In genomic region chr7:109783281-109783680, GRCm38 (mm10) we compare ENCODE assay signal across 31 mouse cellular contexts. TPM values are rescaled to one million over a fixed set of nuclear protein-coding genes. Genes with fewer than 3 reads are reported as not detected.
A peak's percentile ranks its signal among the peaks of the same experiment; 100 is the strongest.
DNase-seq lines count a peak whose midpoint lies in the region; ATAC-seq and TF ChIP-seq lines count a peak whose summit lies in the region.
"Had no signal": no experiment of that assay in that cellular context is flagged by ENCODE, and none has a peak within 500 bp of the region (broad histone marks: within the 10 kb centered on the region; RNA-seq: fewer than 3 reads in every experiment).

No protein-coding gene starts in this region.

- no peak overlapping the region for H3K9ac ChIP-seq in embryonic facial prominence, embryonic 14.5 days (ENCODE audit: low read depth, low read length)
- H3K9ac ChIP-seq in hindbrain, embryonic 16.5 days (ENCODE audit: low read depth, low read length): no peak overlapping the region
- no peak overlapping the region for H3K9ac ChIP-seq in midbrain, postnatal 0 days (replicated peaks; ENCODE audit: low read length, poor library complexity, severe bottlenecking)
- H3K9ac ChIP-seq in stomach, embryonic 16.5 days (ENCODE audit: low read length): no peak overlapping the region
- H3K9ac ChIP-seq in stomach, postnatal 0 days (ENCODE audit: low read length): no peak overlapping the region
- H3K9ac ChIP-seq: embryonic facial prominence, embryonic 15.5 days; heart, embryonic 13.5 days; limb, embryonic 12.5 days; liver, embryonic 15.5 days; lung, embryonic 15.5 days; midbrain, embryonic 12.5 days had no signal

- 0 out of 2 replicates have a peak, but pooled peaks cover 6% of the 10 kb centered on the region for H3K4me1 ChIP-seq in embryonic facial prominence, embryonic 14.5 days (ENCODE audit: control insufficient read depth, insufficient read depth, low read length)
- peaks cover 13% of the 10 kb centered on the region for H3K4me1 ChIP-seq in embryonic facial prominence, embryonic 10.5 days
- peaks cover 14% of the 10 kb centered on the region for H3K4me1 ChIP-seq in hindbrain, embryonic 16.5 days (ENCODE audit: control insufficient read depth, insufficient read depth, low read depth, low read length)
- H3K4me1 ChIP-seq in hindbrain, embryonic 10.5 days (replicated peaks): peaks cover 14% of the 10 kb centered on the region
- no peaks in the 10 kb centered on the region for H3K4me1 ChIP-seq in midbrain, postnatal 0 days (ENCODE audit: insufficient read depth, low read length)
- H3K4me1 ChIP-seq in midbrain, embryonic 10.5 days: peaks cover 17% of the 10 kb centered on the region
- H3K4me1 ChIP-seq in stomach, embryonic 16.5 days (ENCODE audit: control insufficient read depth, insufficient read depth, low read length): 0 out of 2 replicates have a peak, but pooled peaks cover 6% of the 10 kb centered on the region
- peaks cover 5% of the 10 kb centered on the region; the same call in 1 of the 2 replicates for H3K4me1 ChIP-seq in stomach, postnatal 0 days (replicated peaks; ENCODE audit: control insufficient read depth, insufficient read depth)

- ATAC-seq in embryonic facial prominence, embryonic 14.5 days (ENCODE audit: low read depth): no peak
- peak; percentile 40; the same call in 1 of the 2 replicates for ATAC-seq in hindbrain, embryonic 16.5 days
- ATAC-seq in midbrain, postnatal 0 days (ENCODE audit: low FRiP score): peak; percentile 25; the same call in 1 of the 2 replicates
- ATAC-seq in stomach, embryonic 16.5 days (ENCODE audit: insufficient read depth, low FRiP score): 0 out of 2 replicates have a peak, but pooled peaks have one; percentile 18
- ATAC-seq in stomach, postnatal 0 days (ENCODE audit: low FRiP score, low TSS enrichment): no peak
- ATAC-seq: CD4-positive, CD25-positive, alpha-beta regulatory T cell, adult 4 months; inflammation-experienced regulatory T-cells, adult 6 months had no signal

- no peak overlapping the region for H3K4me3 ChIP-seq in embryonic facial prominence, embryonic 14.5 days (ENCODE audit: low read depth, low read length)
- H3K4me3 ChIP-seq in embryonic facial prominence, embryonic 10.5 days: no peak overlapping the region
- no peak overlapping the region for H3K4me3 ChIP-seq in hindbrain, embryonic 16.5 days (ENCODE audit: low read length)
- H3K4me3 ChIP-seq in hindbrain, embryonic 10.5 days: no peak overlapping the region
- no peak overlapping the region for H3K4me3 ChIP-seq in midbrain, postnatal 0 days (ENCODE audit: low read depth, low read length)
- H3K4me3 ChIP-seq in midbrain, embryonic 10.5 days: no peak overlapping the region
- no peak overlapping the region for H3K4me3 ChIP-seq in stomach, embryonic 16.5 days (replicated peaks; ENCODE audit: low read length)
- H3K4me3 ChIP-seq in stomach, postnatal 0 days (ENCODE audit: low read depth, low read length): no peak overlapping the region
- H3K4me3 ChIP-seq: embryonic facial prominence, embryonic 15.5 days; heart, embryonic 13.5 days; limb, embryonic 12.5 days; liver, embryonic 15.5 days; lung, embryonic 15.5 days; midbrain, embryonic 12.5 days had no signal

- H3K4me2 ChIP-seq in embryonic facial prominence, embryonic 14.5 days (ENCODE audit: low read depth, low read length): no peak overlapping the region
- no peak overlapping the region for H3K4me2 ChIP-seq in hindbrain, embryonic 16.5 days (ENCODE audit: low read length)
- no peak overlapping the region for H3K4me2 ChIP-seq in midbrain, postnatal 0 days (ENCODE audit: low read depth, low read length, poor library complexity, severe bottlenecking)
- H3K4me2 ChIP-seq in stomach, embryonic 16.5 days (ENCODE audit: low read depth, low read length): no peak overlapping the region
- H3K4me2 ChIP-seq in stomach, postnatal 0 days (replicated peaks; ENCODE audit: low read depth): no peak overlapping the region
- H3K4me2 ChIP-seq: embryonic facial prominence, embryonic 15.5 days; heart, embryonic 13.5 days; limb, embryonic 12.5 days; liver, embryonic 15.5 days; lung, embryonic 15.5 days; midbrain, embryonic 12.5 days had no signal

- H3K36me3 ChIP-seq in embryonic facial prominence, embryonic 14.5 days (ENCODE audit: control insufficient read depth, insufficient read depth, low read length): no peaks in the 10 kb centered on the region
- H3K36me3 ChIP-seq in embryonic facial prominence, embryonic 10.5 days (replicated peaks): no peaks in the 10 kb centered on the region
- no peaks in the 10 kb centered on the region for H3K36me3 ChIP-seq in hindbrain, embryonic 16.5 days (ENCODE audit: control insufficient read depth, insufficient read depth, low read length)
- H3K36me3 ChIP-seq in hindbrain, embryonic 10.5 days: no peaks in the 10 kb centered on the region
- no peaks in the 10 kb centered on the region for H3K36me3 ChIP-seq in midbrain, postnatal 0 days (ENCODE audit: insufficient read depth, low read length)
- no peaks in the 10 kb centered on the region for H3K36me3 ChIP-seq in midbrain, embryonic 10.5 days
- H3K36me3 ChIP-seq in stomach, embryonic 16.5 days (ENCODE audit: control insufficient read depth, insufficient read depth, low read length): no peaks in the 10 kb centered on the region
- H3K36me3 ChIP-seq in stomach, postnatal 0 days (ENCODE audit: control insufficient read depth, insufficient read depth, low read length): no peaks in the 10 kb centered on the region
- H3K36me3 ChIP-seq: embryonic facial prominence, embryonic 15.5 days; heart, embryonic 13.5 days; limb, embryonic 12.5 days; liver, embryonic 15.5 days; lung, embryonic 15.5 days; midbrain, embryonic 12.5 days had no signal

- H3K9me3 ChIP-seq in embryonic facial prominence, embryonic 14.5 days (ENCODE audit: control insufficient read depth, low read length): no peaks in the 10 kb centered on the region
- no peaks in the 10 kb centered on the region for H3K9me3 ChIP-seq in embryonic facial prominence, embryonic 10.5 days
- H3K9me3 ChIP-seq in hindbrain, embryonic 16.5 days (ENCODE audit: control insufficient read depth, low read length): no peaks in the 10 kb centered on the region
- H3K9me3 ChIP-seq in hindbrain, embryonic 10.5 days: no peaks in the 10 kb centered on the region
- H3K9me3 ChIP-seq in midbrain, postnatal 0 days (ENCODE audit: low read length): no peaks in the 10 kb centered on the region
- H3K9me3 ChIP-seq in midbrain, embryonic 10.5 days (replicated peaks): no peaks in the 10 kb centered on the region
- H3K9me3 ChIP-seq in stomach, embryonic 16.5 days (replicated peaks; ENCODE audit: control insufficient read depth, low read length): no peaks in the 10 kb centered on the region
- no peaks in the 10 kb centered on the region for H3K9me3 ChIP-seq in stomach, postnatal 0 days (ENCODE audit: control insufficient read depth, low read length)
- H3K9me3 ChIP-seq: embryonic facial prominence, embryonic 15.5 days; heart, embryonic 13.5 days; limb, embryonic 12.5 days; liver, embryonic 15.5 days; lung, embryonic 15.5 days; midbrain, embryonic 12.5 days had no signal

- no peak for TF ChIP-seq EP300 in stomach, postnatal 0 days (optimal IDR thresholded peaks at IDR 0.05)

- H3K27ac ChIP-seq in embryonic facial prominence, embryonic 14.5 days (replicated peaks; ENCODE audit: low read depth, low read length): no peak overlapping the region
- no peak overlapping the region for H3K27ac ChIP-seq in embryonic facial prominence, embryonic 10.5 days (replicated peaks)
- no peak overlapping the region for H3K27ac ChIP-seq in hindbrain, embryonic 16.5 days (ENCODE audit: low read depth, low read length)
- H3K27ac ChIP-seq in hindbrain, embryonic 10.5 days: no peak overlapping the region
- H3K27ac ChIP-seq in midbrain, postnatal 0 days (ENCODE audit: low read depth, low read length): no peak overlapping the region
- no peak overlapping the region for H3K27ac ChIP-seq in midbrain, embryonic 10.5 days (replicated peaks)
- H3K27ac ChIP-seq in stomach, embryonic 16.5 days (ENCODE audit: low read length): no peak overlapping the region
- H3K27ac ChIP-seq in stomach, postnatal 0 days (replicated peaks): no peak overlapping the region
- H3K27ac ChIP-seq: embryonic facial prominence, embryonic 15.5 days; heart, embryonic 13.5 days; limb, embryonic 12.5 days; liver, embryonic 15.5 days; lung, embryonic 15.5 days; midbrain, embryonic 12.5 days had no signal

- peaks cover 48% of the 10 kb centered on the region for H3K27me3 ChIP-seq in embryonic facial prominence, embryonic 14.5 days (replicated peaks; ENCODE audit: control insufficient read depth, insufficient read depth, low read length)
- peaks cover 63% of the 10 kb centered on the region for H3K27me3 ChIP-seq in embryonic facial prominence, embryonic 10.5 days (replicated peaks; ENCODE audit: low read depth, poor library complexity, severe bottlenecking)
- H3K27me3 ChIP-seq in hindbrain, embryonic 16.5 days (replicated peaks; ENCODE audit: control insufficient read depth, insufficient read depth, low read length): peaks cover 9% of the 10 kb centered on the region
- H3K27me3 ChIP-seq in hindbrain, embryonic 10.5 days (ENCODE audit: insufficient read depth, poor library complexity, severe bottlenecking): peaks cover 62% of the 10 kb centered on the region
- peaks cover 3% of the 10 kb centered on the region; the same call in 1 of the 2 replicates for H3K27me3 ChIP-seq in midbrain, postnatal 0 days (ENCODE audit: insufficient read depth, low read length)
- peaks cover 61% of the 10 kb centered on the region for H3K27me3 ChIP-seq in midbrain, embryonic 10.5 days (ENCODE audit: low read depth, poor library complexity, severe bottlenecking)
- peaks cover 14% of the 10 kb centered on the region for H3K27me3 ChIP-seq in stomach, embryonic 16.5 days (ENCODE audit: control insufficient read depth, insufficient read depth, low read length)
- no peaks in the 10 kb centered on the region; the same call in 1 of the 2 replicates for H3K27me3 ChIP-seq in stomach, postnatal 0 days (ENCODE audit: control insufficient read depth, insufficient read depth, low read length)

- WGBS in embryonic facial prominence, embryonic 14.5 days: 31% methylated on average over 7 of the region's 7 CpGs
- 55% methylated on average over 7 of the region's 7 CpGs for WGBS in embryonic facial prominence, embryonic 10.5 days
- WGBS in hindbrain, embryonic 16.5 days: 38% methylated on average over 7 of the region's 7 CpGs
- WGBS in hindbrain, embryonic 10.5 days: 66% methylated on average over 7 of the region's 7 CpGs
- 41% methylated on average over 7 of the region's 7 CpGs for WGBS in midbrain, postnatal 0 days
- WGBS in midbrain, embryonic 10.5 days: 76% methylated on average over 7 of the region's 7 CpGs
- 31% methylated on average over 7 of the region's 7 CpGs for WGBS in stomach, embryonic 16.5 days
- WGBS in stomach, postnatal 0 days: 32% methylated on average over 7 of the region's 7 CpGs

- TF ChIP-seq CTCF in midbrain, postnatal 0 days (IDR thresholded peaks at IDR 0.05): no peak
- no peak for TF ChIP-seq CTCF in stomach, postnatal 0 days (IDR thresholded peaks at IDR 0.05; ENCODE audit: low read depth)

- peak; percentile 22 for DNase-seq in embryonic facial prominence, embryonic 14.5 days (ENCODE audit: low spot score)
- no peak for DNase-seq in embryonic facial prominence, embryonic 10.5 days (ENCODE audit: low spot score)
- no peak for DNase-seq in hindbrain, embryonic 10.5 days (ENCODE audit: low spot score)
- peak; percentile 42 for DNase-seq in midbrain, postnatal 0 days (ENCODE audit: low spot score)
- DNase-seq in midbrain, embryonic 10.5 days (ENCODE audit: low spot score): no peak
- DNase-seq in stomach, postnatal 0 days (ENCODE audit: low spot score): no peak
- DNase-seq: adrenal gland, postnatal 14 days; gastrocnemius, postnatal 10 days; heart, postnatal 10 days; kidney, adult 11 months; kidney, postnatal 14 days; layer of hippocampus, adult 9-11 months; lung, postnatal 36 days had no signal

RNA-seq across cellular contexts. Expression of gene Nrip3, which starts 1.5 kb away (rescaled TPM):
- polyA plus RNA-seq in embryonic facial prominence, embryonic 14.5 days (2014; fragmentation: Nextera tagmentation; extraction: Ambion mirVana): 1.8 and 1.9 TPM in 2 replicates
- polyA plus RNA-seq in embryonic facial prominence, embryonic 10.5 days (2016; fragmentation: Nextera tagmentation; extraction: Ambion mirVana): 0.15 and 0.25 TPM in 2 replicates
- 16.4 and 21.6 TPM in 2 replicates for polyA plus RNA-seq in hindbrain, embryonic 16.5 days (2015; fragmentation: Nextera tagmentation; extraction: Ambion mirVana)
- 0.68 and 0.86 TPM in 2 replicates for polyA plus RNA-seq in hindbrain, embryonic 10.5 days (2016; fragmentation: Nextera tagmentation; extraction: Ambion mirVana)
- total RNA-seq in midbrain, postnatal 0 days (2014; rRNA removed): 25.4 and 38.5 TPM in 2 replicates
- polyA plus RNA-seq in midbrain, postnatal 0 days (2015; fragmentation: Nextera tagmentation; extraction: Ambion mirVana): 17.8 and 21.7 TPM in 2 replicates
- polyA plus RNA-seq in midbrain, embryonic 10.5 days (2016; fragmentation: Nextera tagmentation; extraction: Ambion mirVana): 1.5 and 2.0 TPM in 2 replicates
- polyA plus RNA-seq in stomach, embryonic 16.5 days (2015; fragmentation: Nextera tagmentation; extraction: Ambion mirVana): 0.87 and 1.2 TPM in 2 replicates
- 0.63 and 0.73 TPM in 2 replicates for polyA plus RNA-seq in stomach, postnatal 0 days (2015; fragmentation: Nextera tagmentation; extraction: Ambion mirVana)
- total RNA-seq: hematopoietic stem cell, adult 5-6 weeks; liver, adult 2 months had no signal
- polyA plus RNA-seq: liver, adult 2 months had no signal

RNA-seq across cellular contexts. Expression of gene Tmem9b, which starts 30.6 kb away (rescaled TPM):
- polyA plus RNA-seq in embryonic facial prominence, embryonic 14.5 days (2014; fragmentation: Nextera tagmentation; extraction: Ambion mirVana): 71.2 and 73.6 TPM in 2 replicates
- polyA plus RNA-seq in embryonic facial prominence, embryonic 10.5 days (2016; fragmentation: Nextera tagmentation; extraction: Ambion mirVana): 26.2 and 27.5 TPM in 2 replicates
- polyA plus RNA-seq in hindbrain, embryonic 16.5 days (2015; fragmentation: Nextera tagmentation; extraction: Ambion mirVana): 138 and 147 TPM in 2 replicates
- 40.5 and 53.2 TPM in 2 replicates for polyA plus RNA-seq in hindbrain, embryonic 10.5 days (2016; fragmentation: Nextera tagmentation; extraction: Ambion mirVana)
- total RNA-seq in midbrain, postnatal 0 days (2014; rRNA removed): 316 and 407 TPM in 2 replicates
- 167 and 169 TPM in 2 replicates for polyA plus RNA-seq in midbrain, postnatal 0 days (2015; fragmentation: Nextera tagmentation; extraction: Ambion mirVana)
- polyA plus RNA-seq in midbrain, embryonic 10.5 days (2016; fragmentation: Nextera tagmentation; extraction: Ambion mirVana): 43.8 and 51.9 TPM in 2 replicates
- 78.6 and 84.0 TPM in 2 replicates for polyA plus RNA-seq in stomach, embryonic 16.5 days (2015; fragmentation: Nextera tagmentation; extraction: Ambion mirVana)
- polyA plus RNA-seq in stomach, postnatal 0 days (2015; fragmentation: Nextera tagmentation; extraction: Ambion mirVana): 103 and 106 TPM in 2 replicates

RNA-seq across cellular contexts. Expression of gene Ascl3, which starts 51.8 kb away (rescaled TPM):
- 0.42 TPM in 1 of 2 replicates, not detected in the other for polyA plus RNA-seq in embryonic facial prominence, embryonic 14.5 days (2014; fragmentation: Nextera tagmentation; extraction: Ambion mirVana)
- not detected in 2 replicates for polyA plus RNA-seq in embryonic facial prominence, embryonic 10.5 days (2016; fragmentation: Nextera tagmentation; extraction: Ambion mirVana)
- 0.47 and 0.54 TPM in 2 replicates for polyA plus RNA-seq in hindbrain, embryonic 16.5 days (2015; fragmentation: Nextera tagmentation; extraction: Ambion mirVana)
- 0.24 and 0.25 TPM in 2 replicates for polyA plus RNA-seq in hindbrain, embryonic 10.5 days (2016; fragmentation: Nextera tagmentation; extraction: Ambion mirVana)
- total RNA-seq in midbrain, postnatal 0 days (2014; rRNA removed): not detected in 2 replicates
- polyA plus RNA-seq in midbrain, postnatal 0 days (2015; fragmentation: Nextera tagmentation; extraction: Ambion mirVana): 0.23 TPM in 1 of 2 replicates, not detected in the other
- polyA plus RNA-seq in midbrain, embryonic 10.5 days (2016; fragmentation: Nextera tagmentation; extraction: Ambion mirVana): 0.20 TPM in 1 of 2 replicates, not detected in the other
- polyA plus RNA-seq in stomach, embryonic 16.5 days (2015; fragmentation: Nextera tagmentation; extraction: Ambion mirVana): 0.21 TPM in 1 of 2 replicates, not detected in the other
- 0.39 and 0.56 TPM in 2 replicates for polyA plus RNA-seq in stomach, postnatal 0 days (2015; fragmentation: Nextera tagmentation; extraction: Ambion mirVana)
- total RNA-seq: adrenal gland, postnatal 14 days; common myeloid progenitor, adult 5-6 weeks; gastrocnemius, postnatal 10 days; heart, adult 8-10 months; heart, postnatal 10 days; hematopoietic stem cell, adult 5-6 weeks; left cerebral cortex, postnatal 10 days; liver, adult 2 months had no signal
- polyA plus RNA-seq: CD4-positive, CD25-positive, alpha-beta regulatory T cell, adult 4 months; heart, embryonic 13.5 days; kidney, embryonic 14.5 days; limb, embryonic 12.5 days; liver, embryonic 15.5 days; midbrain, embryonic 12.5 days; neural tube, embryonic 11.5 days had no signal

RNA-seq across cellular contexts. Expression of gene BC051019, which starts 59.6 kb away (rescaled TPM):
- 1.1 and 4.6 TPM in 2 replicates for polyA plus RNA-seq in embryonic facial prominence, embryonic 14.5 days (2014; fragmentation: Nextera tagmentation; extraction: Ambion mirVana)
- polyA plus RNA-seq in embryonic facial prominence, embryonic 10.5 days (2016; fragmentation: Nextera tagmentation; extraction: Ambion mirVana): 0.17 TPM in 1 of 2 replicates, not detected in the other
- 0.28 and 0.31 TPM in 2 replicates for polyA plus RNA-seq in hindbrain, embryonic 16.5 days (2015; fragmentation: Nextera tagmentation; extraction: Ambion mirVana)
- 0.16 and 0.73 TPM in 2 replicates for polyA plus RNA-seq in hindbrain, embryonic 10.5 days (2016; fragmentation: Nextera tagmentation; extraction: Ambion mirVana)
- 1.5 TPM in 1 of 2 replicates, not detected in the other for total RNA-seq in midbrain, postnatal 0 days (2014; rRNA removed)
- polyA plus RNA-seq in midbrain, postnatal 0 days (2015; fragmentation: Nextera tagmentation; extraction: Ambion mirVana): 0.45 and 0.58 TPM in 2 replicates
- polyA plus RNA-seq in midbrain, embryonic 10.5 days (2016; fragmentation: Nextera tagmentation; extraction: Ambion mirVana): 0.09 and 0.19 TPM in 2 replicates
- 0.23 and 0.45 TPM in 2 replicates for polyA plus RNA-seq in stomach, embryonic 16.5 days (2015; fragmentation: Nextera tagmentation; extraction: Ambion mirVana)
- polyA plus RNA-seq in stomach, postnatal 0 days (2015; fragmentation: Nextera tagmentation; extraction: Ambion mirVana): 0.17 and 0.25 TPM in 2 replicates
- total RNA-seq: adrenal gland, postnatal 14 days; common myeloid progenitor, adult 5-6 weeks; gastrocnemius, postnatal 10 days; heart, adult 8-10 months; heart, postnatal 10 days; hematopoietic stem cell, adult 5-6 weeks; left cerebral cortex, postnatal 10 days; liver, adult 2 months; megakaryocyte, adult 5-6 weeks had no signal
- polyA plus RNA-seq: kidney, embryonic 14.5 days; liver, adult 2 months; midbrain, embryonic 12.5 days had no signal

Comparison
In these comparisons a context has a peak if more than half of its experiments do, and no peak if none do; other contexts are left out.
1. ATAC-seq: peak in hindbrain, embryonic 16.5 days (single experiment), midbrain, postnatal 0 days (single experiment) and stomach, embryonic 16.5 days (single experiment); none in embryonic facial prominence, embryonic 14.5 days (single experiment) and stomach, postnatal 0 days (single experiment).
2. DNase-seq: peak in embryonic facial prominence, embryonic 14.5 days (single experiment) and midbrain, postnatal 0 days (single experiment); none in embryonic facial prominence, embryonic 10.5 days (single experiment), hindbrain, embryonic 10.5 days (single experiment), midbrain, embryonic 10.5 days (single experiment) and stomach, postnatal 0 days (single experiment).